Mouse (Mus musculus) CD4-positive, CD25-positive, alpha-beta regulatory T cell, adult 9 weeks (primary cell): Measurements from ENCODE around the gene Erp44. TPM values are rescaled to one million over a fixed set of nuclear protein-coding genes. Genes with fewer than 3 reads are reported as not detected.

Experiments used
- polyA plus RNA-seq: library from polyadenylated mRNA; unstranded; fragments of 100-300 nt; shearing (Covaris generic); gene quantifications from one replicate; pipeline ENCODE4 v1.2.1, GENCODE M21; 2017

Erp44 gene
- polyA plus RNA-seq, result 99.2 TPM

GRCm38 (mm10) chr4:48279498-48280134 is at the start of gene Erp44, which contains the start of gene Invs:
Gene Erp44, minus strand, starts transcription at chr4:48279558.
Gene Invs, plus strand, starts transcription at chr4:48279760.

Other genes starting within 250 kb of the Erp44 start
- gene Nr4a3, start 234.4 kb downstream of the Erp44 start, polyA plus RNA-seq, result 4.4 TPM
- gene Stx17, start 154.6 kb downstream of the Erp44 start, polyA plus RNA-seq, result 24.1 TPM
- gene Invs, start 202 bp upstream of the Erp44 start, polyA plus RNA-seq, result 24.7 TPM
- gene Tex10, start 193.9 kb upstream of the Erp44 start, polyA plus RNA-seq, result 75.5 TPM